In the genomic region with DNA sequence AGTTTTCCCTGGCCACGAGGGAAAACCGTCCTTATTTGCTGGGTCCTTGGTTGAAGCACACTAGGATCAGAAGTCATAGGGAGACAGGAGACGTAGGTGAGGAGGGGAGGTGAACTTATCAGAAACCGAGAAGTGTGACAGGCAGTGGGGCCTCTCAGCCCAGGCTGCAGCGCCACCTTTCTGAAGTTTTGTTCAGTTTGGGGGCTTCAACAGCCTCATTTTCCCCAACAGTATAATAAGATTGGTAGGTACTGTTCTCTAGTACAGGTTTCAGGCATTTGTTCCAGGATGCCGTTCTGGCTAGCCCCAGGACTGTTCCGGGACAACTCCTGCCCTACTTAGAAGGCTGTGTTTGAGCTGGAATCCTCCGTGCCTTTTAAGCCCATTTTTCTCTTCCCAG, we compare ENCODE assay signal across 8 mouse cellular contexts. TPM values are rescaled to one million over a fixed set of nuclear protein-coding genes. Genes with fewer than 3 reads are reported as not detected.
A peak's percentile ranks its signal among the peaks of the same experiment; 100 is the strongest.
DNase-seq lines count a peak whose midpoint lies in the region; ATAC-seq lines count a peak whose summit lies in the region.

No protein-coding gene starts in this region.

- DNase-seq in left cerebral cortex, postnatal 4 days = peak; percentile 30
- no peak for DNase-seq in left cerebral cortex, adult 11 months (ENCODE audit: low spot score)
- peak; percentile 55 to 63 for DNase-seq in adrenal gland, postnatal 36 days
- peak; percentile 39 for DNase-seq in lung, postnatal 25 days (ENCODE audit: low spot score)
- DNase-seq in gastrocnemius, postnatal 14 days = no peak

- peaks cover 4% of the 10 kb centered on the region; the same call in 1 of the 2 replicates for H3K36me3 ChIP-seq in forebrain, embryonic 13.5 days (ENCODE audit: poor library complexity, severe bottlenecking)
- peaks cover 4% of the 10 kb centered on the region; the same call in 1 of the 2 replicates for H3K36me3 ChIP-seq in kidney, embryonic 16.5 days (ENCODE audit: insufficient read depth, low read length)
- H3K36me3 ChIP-seq in stomach, embryonic 16.5 days (ENCODE audit: control insufficient read depth, insufficient read depth, low read length) = no peaks in the 10 kb centered on the region; the same call in 1 of the 2 replicates

- peak overlapping the region; percentile 90 for H3K4me3 ChIP-seq in forebrain, embryonic 13.5 days
- H3K4me3 ChIP-seq in kidney, embryonic 16.5 days (ENCODE audit: low read length) = peak overlapping the region; percentile 95
- peak overlapping the region; percentile 79 for H3K4me3 ChIP-seq in stomach, embryonic 16.5 days (replicated peaks; ENCODE audit: low read length)

- peak overlapping the region; percentile 91 for H3K9ac ChIP-seq in forebrain, embryonic 13.5 days
- H3K9ac ChIP-seq in kidney, embryonic 16.5 days (replicated peaks; ENCODE audit: low read length) = peak overlapping the region; percentile 83
- peak overlapping the region; percentile 89 for H3K9ac ChIP-seq in stomach, embryonic 16.5 days (ENCODE audit: low read length)

- H3K4me2 ChIP-seq in forebrain, embryonic 13.5 days = peak overlapping the region; percentile 84
- H3K4me2 ChIP-seq in kidney, embryonic 16.5 days (replicated peaks; ENCODE audit: low read depth, low read length) = peak overlapping the region; percentile 80
- peak overlapping the region; percentile 95 for H3K4me2 ChIP-seq in stomach, embryonic 16.5 days (ENCODE audit: low read depth, low read length)

- no peak for ATAC-seq in forebrain, embryonic 13.5 days
- no peak for ATAC-seq in kidney, embryonic 16.5 days (ENCODE audit: low FRiP score, low TSS enrichment)
- peak; percentile 5; the same call in 1 of the 2 replicates for ATAC-seq in stomach, embryonic 16.5 days (ENCODE audit: insufficient read depth, low FRiP score)

- H3K27ac ChIP-seq in forebrain, embryonic 13.5 days = peak overlapping the region; percentile 70
- H3K27ac ChIP-seq in kidney, embryonic 16.5 days (ENCODE audit: low read length) = peak overlapping the region; percentile 90
- peak overlapping the region; percentile 92 for H3K27ac ChIP-seq in stomach, embryonic 16.5 days (ENCODE audit: low read length)

- H3K27me3 ChIP-seq in forebrain, embryonic 13.5 days = no peaks in the 10 kb centered on the region
- no peaks in the 10 kb centered on the region for H3K27me3 ChIP-seq in kidney, embryonic 16.5 days (ENCODE audit: insufficient read depth, low read length)
- no peaks in the 10 kb centered on the region for H3K27me3 ChIP-seq in stomach, embryonic 16.5 days (ENCODE audit: control insufficient read depth, insufficient read depth, low read length)

- no peaks in the 10 kb centered on the region for H3K9me3 ChIP-seq in forebrain, embryonic 13.5 days (replicated peaks)
- H3K9me3 ChIP-seq in kidney, embryonic 16.5 days (ENCODE audit: low read length) = no peaks in the 10 kb centered on the region; the same call in 1 of the 2 replicates
- H3K9me3 ChIP-seq in stomach, embryonic 16.5 days (replicated peaks; ENCODE audit: control insufficient read depth, low read length) = no peaks in the 10 kb centered on the region

- H3K4me1 ChIP-seq in forebrain, embryonic 13.5 days = peaks cover 20% of the 10 kb centered on the region
- H3K4me1 ChIP-seq in kidney, embryonic 16.5 days (ENCODE audit: insufficient read depth, low read length) = peaks cover 14% of the 10 kb centered on the region
- peaks cover 11% of the 10 kb centered on the region for H3K4me1 ChIP-seq in stomach, embryonic 16.5 days (ENCODE audit: control insufficient read depth, insufficient read depth, low read length)

- 6% methylated on average over 8 of the region's 8 CpGs for WGBS in forebrain, embryonic 13.5 days
- WGBS in kidney, embryonic 16.5 days = 5% methylated on average over 8 of the region's 8 CpGs
- 3% methylated on average over 8 of the region's 8 CpGs for WGBS in stomach, embryonic 16.5 days

- intact Hi-C loops in left cerebral cortex, postnatal 4 days (cut with DNase I) = no loop called here
- intact Hi-C loops in gastrocnemius, postnatal 14 days (cut with DNase I; ENCODE audit: low total_unique reads) = no loop called here

RNA-seq across cellular contexts. Expression of a gene that starts 0.7 kb away (rescaled TPM):
- 10 to 100 TPM; 44.9 to 48.1 TPM for total RNA-seq in left cerebral cortex, postnatal 4 days (2021)
- 10 to 100 TPM; 58.2 to 58.7 TPM for total RNA-seq in adrenal gland, postnatal 36 days (2021)
- 28.5 and 30.1 TPM in 2 replicates for polyA plus RNA-seq in forebrain, embryonic 13.5 days (2015; fragmentation: Nextera tagmentation; extraction: Ambion mirVana)
- 38.3 and 39.5 TPM in 2 replicates for polyA plus RNA-seq in kidney, embryonic 16.5 days (2015; fragmentation: Nextera tagmentation; extraction: Ambion mirVana)
- polyA plus RNA-seq in stomach, embryonic 16.5 days (2015; fragmentation: Nextera tagmentation; extraction: Ambion mirVana) = 23.7 and 26.7 TPM in 2 replicates
- total RNA-seq in gastrocnemius, postnatal 14 days (2021) = 10 to 100 TPM; 41.3 to 43.2 TPM

RNA-seq across cellular contexts. Expression of a gene that starts 6.9 kb away (rescaled TPM):
- total RNA-seq in left cerebral cortex, postnatal 4 days (2021) = 1 to 10 TPM; 1.9 TPM
- 1 to 10 TPM; 1.1 to 3.9 TPM for total RNA-seq in adrenal gland, postnatal 36 days (2021)
- 0.20 TPM in 1 of 2 replicates, not detected in the other for polyA plus RNA-seq in forebrain, embryonic 13.5 days (2015; fragmentation: Nextera tagmentation; extraction: Ambion mirVana)
- 9.0 and 12.7 TPM in 2 replicates for polyA plus RNA-seq in kidney, embryonic 16.5 days (2015; fragmentation: Nextera tagmentation; extraction: Ambion mirVana)
- polyA plus RNA-seq in stomach, embryonic 16.5 days (2015; fragmentation: Nextera tagmentation; extraction: Ambion mirVana) = 21.1 and 23.6 TPM in 2 replicates
- total RNA-seq in gastrocnemius, postnatal 14 days (2021) = 1 to 10 TPM; 2.6 to 4.7 TPM

RNA-seq across cellular contexts. Expression of a gene that starts 13.2 kb away (rescaled TPM):
- total RNA-seq in left cerebral cortex, postnatal 4 days (2021) = 100 to 1,000 TPM; 101 to 110 TPM
- total RNA-seq in adrenal gland, postnatal 36 days (2021) = 100 to 1,000 TPM; 175 to 184 TPM
- 59.6 and 60.4 TPM in 2 replicates for polyA plus RNA-seq in forebrain, embryonic 13.5 days (2015; fragmentation: Nextera tagmentation; extraction: Ambion mirVana)
- polyA plus RNA-seq in kidney, embryonic 16.5 days (2015; fragmentation: Nextera tagmentation; extraction: Ambion mirVana) = 50.1 and 51.6 TPM in 2 replicates
- polyA plus RNA-seq in stomach, embryonic 16.5 days (2015; fragmentation: Nextera tagmentation; extraction: Ambion mirVana) = 41.5 and 41.9 TPM in 2 replicates
- 10 to 100 TPM; 44.1 to 49.3 TPM for total RNA-seq in gastrocnemius, postnatal 14 days (2021)

RNA-seq across cellular contexts. Expression of a gene that starts 41.8 kb away (rescaled TPM):
- total RNA-seq in left cerebral cortex, postnatal 4 days (2021) = 100 to 1,000 TPM; 241 to 308 TPM
- total RNA-seq in adrenal gland, postnatal 36 days (2021) = 10 to 100 TPM; 14.8 to 20.3 TPM
- polyA plus RNA-seq in forebrain, embryonic 13.5 days (2015; fragmentation: Nextera tagmentation; extraction: Ambion mirVana) = 13.7 and 20.2 TPM in 2 replicates
- polyA plus RNA-seq in kidney, embryonic 16.5 days (2015; fragmentation: Nextera tagmentation; extraction: Ambion mirVana) = 5.4 TPM in 2 replicates
- 8.1 and 8.2 TPM in 2 replicates for polyA plus RNA-seq in stomach, embryonic 16.5 days (2015; fragmentation: Nextera tagmentation; extraction: Ambion mirVana)
- total RNA-seq in gastrocnemius, postnatal 14 days (2021) = 10 to 100 TPM in 1 of 2 experiments, 1 to 10 TPM in 1; 9.8 to 13.5 TPM

RNA-seq across cellular contexts. Expression of a gene that starts 42.8 kb away (rescaled TPM):
- 100 to 1,000 TPM in 1 of 2 experiments, 10 to 100 TPM in 1; 87.7 to 101 TPM for total RNA-seq in left cerebral cortex, postnatal 4 days (2021)
- total RNA-seq in adrenal gland, postnatal 36 days (2021) = 10 to 100 TPM; 59.8 to 66.2 TPM
- polyA plus RNA-seq in forebrain, embryonic 13.5 days (2015; fragmentation: Nextera tagmentation; extraction: Ambion mirVana) = 49.0 and 52.4 TPM in 2 replicates
- 54.9 and 66.7 TPM in 2 replicates for polyA plus RNA-seq in kidney, embryonic 16.5 days (2015; fragmentation: Nextera tagmentation; extraction: Ambion mirVana)
- polyA plus RNA-seq in stomach, embryonic 16.5 days (2015; fragmentation: Nextera tagmentation; extraction: Ambion mirVana) = 41.9 and 45.4 TPM in 2 replicates
- 10 to 100 TPM; 29.3 to 30.0 TPM for total RNA-seq in gastrocnemius, postnatal 14 days (2021)

Comparison
In these comparisons a context has a peak if more than half of its experiments do, and no peak if none do; other contexts are left out.
1. DNase-seq: peak in left cerebral cortex, postnatal 4 days (single experiment), adrenal gland, postnatal 36 days (2 of 2) and lung, postnatal 25 days (single experiment); none in left cerebral cortex, adult 11 months (single experiment) and gastrocnemius, postnatal 14 days (single experiment).
2. Peak in every context shown above with its lines, with median percentiles within 50 percentile points of each other: H3K27ac ChIP-seq, H3K4me2 ChIP-seq, H3K4me3 ChIP-seq and H3K9ac ChIP-seq.